Mouse (Mus musculus): Measurements from ENCODE around the gene Prg3.

- TF ChIP-seq CTCF (IDR thresholded peaks at IDR 0.05; ENCODE audit: low read depth), result no peak
- TF ChIP-seq EP300 (IDR thresholded peaks at IDR 0.05; ENCODE audit: low read depth), result no peak
Measured at GRCm38 (mm10) chr2:84975580-84975979, 12.4 kb upstream of the Prg3 start.

All from liver, embryonic 14.5 days (tissue).